Mouse (Mus musculus) olfactory bulb, adult 2 months (tissue): ENCODE results near the gene Poc1a.

Experiments used
- CTCF ChIP-seq: fragments of 200-500 bp; IDR thresholded peaks from 2 replicates; pipeline ENCODE4 v1.5.1; 2012; ENCODE audit warnings: low read depth, mild to moderate bottlenecking, low read length, moderate library complexity; ENCODE audit not compliant: insufficient read depth
- POLR2A ChIP-seq: fragments of 200-500 bp; IDR thresholded peaks from 2 replicates; pipeline ENCODE4 v1.6.1; 2012; ENCODE audit warnings: mild to moderate bottlenecking, low read depth, low read length, moderate library complexity; ENCODE audit not compliant: insufficient read depth

GRCm38 (mm10) chr9:106261491-106261890 is 19.4 kb upstream of the Poc1a start:
- TF ChIP-seq POLR2A (no peak), CTCF (no peak)
